In genomic region chr19:28347080-28347825, GRCm38 (mm10) we compare ENCODE assay signal across 14 mouse cellular contexts.
DNase-seq lines count a peak whose midpoint lies in the region; ATAC-seq lines count a peak whose summit lies in the region.
"Had no signal": no experiment of that assay in that cellular context is flagged by ENCODE, and none has a peak within 500 bp of the region (broad histone marks: within the 10 kb centered on the region; RNA-seq: fewer than 3 reads in every experiment).

No protein-coding gene starts in this region.

- WGBS in midbrain, embryonic 16.5 days, result 33% methylated on average over 13 of the region's 13 CpGs

- H3K9ac ChIP-seq in midbrain, embryonic 16.5 days (ENCODE audit: low read depth, low read length), result no peak overlapping the region
- H3K9ac ChIP-seq: embryonic facial prominence, embryonic 15.5 days; limb, embryonic 12.5 days; lung, embryonic 14.5 days had no signal

- DNase-seq in frontal cortex, postnatal 10 days (ENCODE audit: low spot score in 2 of 2), result no peak
- peak; percentile 7 for DNase-seq in ovary, postnatal 14 days (ENCODE audit: low spot score)
- DNase-seq in ovary, postnatal 36 days (ENCODE audit: low spot score), result no peak
- peak; percentile 31 for DNase-seq in kidney, postnatal 10 days
- DNase-seq in retina, postnatal 1 day, result no peak
- no peak for DNase-seq in gastrocnemius, postnatal 25 days
- DNase-seq: cerebellum, adult 9-10 months; layer of hippocampus, postnatal 36 days; lung, embryonic 14.5 days had no signal

- H3K27ac ChIP-seq in midbrain, embryonic 16.5 days (ENCODE audit: low read length), result no peak overlapping the region
- H3K27ac ChIP-seq: embryonic facial prominence, embryonic 15.5 days; limb, embryonic 12.5 days had no signal

- peak; percentile 64; the same call in 1 of the 2 replicates for ATAC-seq in frontal cortex, adult (ENCODE audit: low TSS enrichment)
- no peak for ATAC-seq in midbrain, embryonic 16.5 days
- ATAC-seq: intestine, embryonic 16.5 days had no signal

- no peaks in the 10 kb centered on the region for H3K9me3 ChIP-seq in midbrain, embryonic 16.5 days (replicated peaks; ENCODE audit: control insufficient read depth, low read length, poor library complexity, severe bottlenecking)
- H3K9me3 ChIP-seq: embryonic facial prominence, embryonic 15.5 days; limb, embryonic 12.5 days had no signal

- H3K4me3 ChIP-seq in midbrain, embryonic 16.5 days (ENCODE audit: low read depth, low read length), result no peak overlapping the region
- H3K4me3 ChIP-seq: embryonic facial prominence, embryonic 15.5 days; limb, embryonic 12.5 days had no signal

- H3K4me2 ChIP-seq in midbrain, embryonic 16.5 days (ENCODE audit: low read length), result no peak overlapping the region
- H3K4me2 ChIP-seq: embryonic facial prominence, embryonic 15.5 days; limb, embryonic 12.5 days; lung, embryonic 14.5 days had no signal

- peaks cover 8% of the 10 kb centered on the region for H3K27me3 ChIP-seq in midbrain, embryonic 16.5 days (ENCODE audit: control insufficient read depth, insufficient read depth, low read depth, low read length)
- H3K27me3 ChIP-seq: embryonic facial prominence, embryonic 15.5 days; limb, embryonic 12.5 days had no signal

- H3K36me3 ChIP-seq in midbrain, embryonic 16.5 days (ENCODE audit: control insufficient read depth, insufficient read depth, low read length), result no peaks in the 10 kb centered on the region
- H3K36me3 ChIP-seq: embryonic facial prominence, embryonic 15.5 days; limb, embryonic 12.5 days had no signal

- H3K4me1 ChIP-seq in midbrain, embryonic 16.5 days (ENCODE audit: control insufficient read depth, insufficient read depth, low read length), result peaks cover 5% of the 10 kb centered on the region; the same call in 1 of the 2 replicates

Comparison
In these comparisons a context has a peak if more than half of its experiments do, and no peak if none do; other contexts are left out.
1. DNase-seq: peak in ovary, postnatal 14 days (single experiment) and kidney, postnatal 10 days (single experiment); none in frontal cortex, postnatal 10 days (0 of 2), ovary, postnatal 36 days (single experiment), retina, postnatal 1 day (single experiment) and gastrocnemius, postnatal 25 days (single experiment).